Mouse (Mus musculus): ENCODE measurements around the gene Gm21256. TPM values are rescaled to one million over a fixed set of nuclear protein-coding genes. Genes with fewer than 3 reads are reported as not detected.
"Not testable (repeated sequence)": the region's sequence is repeated elsewhere in the genome, so short reads cannot be mapped to it uniquely, and the experiment has no call there.

The Gm21256 gene
- not detected for total RNA-seq (2021)
- long read RNA-seq, experiment 1, result 0 reads
- long read RNA-seq, experiment 2, result 0 reads

DNA sequence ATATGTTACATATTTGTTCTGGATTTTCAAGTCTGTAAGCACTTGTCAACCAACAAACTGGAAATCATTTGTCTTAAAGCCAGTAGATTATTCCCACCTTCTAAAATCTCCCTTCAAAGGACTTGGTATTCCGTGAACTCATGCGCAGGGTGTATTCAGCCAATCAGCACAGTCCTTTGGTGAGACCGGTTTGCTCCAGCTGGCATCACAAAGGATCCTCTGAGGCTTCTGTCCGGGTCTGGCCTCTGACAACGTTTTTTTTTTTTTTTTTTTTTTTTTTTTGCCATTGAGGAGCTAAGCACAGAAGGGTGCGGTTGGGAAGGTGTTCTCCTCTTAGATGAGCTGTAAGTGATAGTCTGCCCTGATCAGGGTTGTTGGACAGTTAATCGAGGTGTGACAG, at the start of gene Gm21256:
Gene Gm21256 (plus strand): TSS at position 301 of the 400 bp plus-strand sequence.
- DNase-seq (ENCODE audit: low spot score in 2 of 2); intact Hi-C loops (cut with DNase I): not testable (repeated sequence)

Other genes with a start within 250 kb of the Gm21256 start
- gene Gm21170, start 240.1 kb downstream of the Gm21256 start, total RNA-seq (2021), result not detected